In the genomic region with DNA sequence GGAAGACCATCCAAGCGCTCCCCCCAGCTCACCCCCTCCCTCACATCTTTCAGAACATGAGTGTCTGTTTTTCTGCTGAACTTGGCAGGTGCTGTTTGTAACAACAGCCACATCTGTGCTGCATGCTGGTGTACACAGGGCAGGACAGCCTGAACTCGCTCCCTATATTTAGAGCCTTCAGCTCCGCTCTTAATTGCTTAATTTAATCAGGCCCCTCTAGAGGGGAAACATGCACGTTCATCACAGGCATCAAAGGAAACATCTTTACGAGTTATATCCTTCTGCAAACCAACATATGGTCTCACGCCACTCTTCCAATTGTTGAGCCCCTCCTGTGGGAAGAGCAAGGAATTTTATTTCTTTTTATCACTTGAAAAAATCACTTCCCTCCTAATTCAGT, we compare ENCODE assay signal across 10 mouse cellular contexts. TPM values are rescaled to one million over a fixed set of nuclear protein-coding genes. Genes with fewer than 3 reads are reported as not detected.
A peak's percentile ranks its signal among the peaks of the same experiment; 100 is the strongest.
DNase-seq lines count a peak whose midpoint lies in the region; ATAC-seq and TF ChIP-seq lines count a peak whose summit lies in the region.
"Had no signal": no experiment of that assay in that cellular context is flagged by ENCODE, and none has a peak within 500 bp of the region (broad histone marks: within the 10 kb centered on the region; RNA-seq: fewer than 3 reads in every experiment).

No protein-coding gene starts in this region.

- H3K36me3 ChIP-seq in embryonic facial prominence, embryonic 14.5 days (ENCODE audit: control insufficient read depth, insufficient read depth, low read length) = peaks cover 4% of the 10 kb centered on the region; the same call in 1 of the 2 replicates

- peak overlapping the region; percentile 53 for H3K27ac ChIP-seq in gastrocnemius, adult 2 months
- H3K27ac ChIP-seq in layer of hippocampus, adult 2 months = no peak overlapping the region
- H3K27ac ChIP-seq in embryonic facial prominence, embryonic 14.5 days (replicated peaks; ENCODE audit: low read depth, low read length) = 0 out of 2 replicates have a peak overlapping the region, but pooled peaks have one; percentile 49
- H3K27ac ChIP-seq: midbrain, embryonic 10.5 days had no signal

- TF ChIP-seq CTCF in gastrocnemius, adult 2 months (IDR thresholded peaks at IDR 0.05) = no peak
- peak; percentile 13 for TF ChIP-seq CTCF in layer of hippocampus, adult 2 months (conservative IDR thresholded peaks at IDR 0.05)

- peaks cover 45% of the 10 kb centered on the region for H3K4me1 ChIP-seq in embryonic facial prominence, embryonic 14.5 days (ENCODE audit: control insufficient read depth, insufficient read depth, low read length)

- H3K9ac ChIP-seq in embryonic facial prominence, embryonic 14.5 days (ENCODE audit: low read depth, low read length) = no peak overlapping the region

- no peaks in the 10 kb centered on the region for H3K9me3 ChIP-seq in embryonic facial prominence, embryonic 14.5 days (ENCODE audit: control insufficient read depth, low read length)
- H3K9me3 ChIP-seq: midbrain, embryonic 10.5 days had no signal

- H3K4me2 ChIP-seq in embryonic facial prominence, embryonic 14.5 days (ENCODE audit: low read depth, low read length) = no peak overlapping the region

- peak; percentile 88 for ATAC-seq in embryonic facial prominence, embryonic 14.5 days (ENCODE audit: low read depth)

- H3K27me3 ChIP-seq in embryonic facial prominence, embryonic 14.5 days (replicated peaks; ENCODE audit: control insufficient read depth, insufficient read depth, low read length) = no peaks in the 10 kb centered on the region

- WGBS in embryonic facial prominence, embryonic 14.5 days = 25% methylated on average over 6 of the region's 6 CpGs

- DNase-seq in gastrocnemius, adult 2 months = no peak
- DNase-seq in gastrocnemius, adult 18-20 months (ENCODE audit: low spot score) = no peak
- DNase-seq in layer of hippocampus, adult 2 months (ENCODE audit: low spot score in 2 of 2) = no peak
- no peak for DNase-seq in layer of hippocampus, postnatal 14 days (ENCODE audit: low spot score in 2 of 2)
- DNase-seq in embryonic facial prominence, embryonic 14.5 days (ENCODE audit: low spot score) = peak; percentile 87
- peak; percentile 44 for DNase-seq in kidney, postnatal 14 days
- no peak for DNase-seq in left cerebral cortex, adult 9 months (ENCODE audit: low spot score in 2 of 2)
- DNase-seq in urinary bladder, adult 18-20 months (ENCODE audit: low spot score in 2 of 2) = no peak
- DNase-seq: B cell, adult 2 months had no signal

- H3K4me3 ChIP-seq in gastrocnemius, adult 2 months = no peak overlapping the region
- H3K4me3 ChIP-seq in layer of hippocampus, adult 2 months = no peak overlapping the region
- H3K4me3 ChIP-seq in embryonic facial prominence, embryonic 14.5 days (ENCODE audit: low read depth, low read length) = no peak overlapping the region
- H3K4me3 ChIP-seq: midbrain, embryonic 10.5 days had no signal

- intact Hi-C loops in gastrocnemius, adult 2 months (cut with DNase I) = no loop called here

RNA-seq across cellular contexts. Expression of gene Smad1, which starts 17.5 kb away (rescaled TPM):
- total RNA-seq in gastrocnemius, adult 2 months (2021) = 1 to 10 TPM; 8.9 to 9.5 TPM
- 10 to 100 TPM in 1 of 2 experiments, 1 to 10 TPM in 1; 8.9 to 10.6 TPM for total RNA-seq in gastrocnemius, adult 18-20 months (2021)
- total RNA-seq in layer of hippocampus, adult 2 months (2021) = 10 to 100 TPM; 23.9 to 24.5 TPM
- 10 to 100 TPM; 25.9 to 29.2 TPM for total RNA-seq in layer of hippocampus, postnatal 14 days (2021)
- polyA plus RNA-seq in embryonic facial prominence, embryonic 14.5 days (2014; fragmentation: Nextera tagmentation; extraction: Ambion mirVana) = 59.4 and 64.7 TPM in 2 replicates

Comparison
In these comparisons a context has a peak if more than half of its experiments do, and no peak if none do; other contexts are left out.
1. DNase-seq: peak in embryonic facial prominence, embryonic 14.5 days (single experiment) and kidney, postnatal 14 days (single experiment); none in gastrocnemius, adult 2 months (single experiment), gastrocnemius, adult 18-20 months (single experiment), layer of hippocampus, adult 2 months (0 of 2), layer of hippocampus, postnatal 14 days (0 of 2), left cerebral cortex, adult 9 months (0 of 2) and urinary bladder, adult 18-20 months (0 of 2).